Mouse (Mus musculus): ENCODE measurements at regions not wholly inside any gene's neighbourhood (a gene's known extent, or its start where the extent isn't known, plus 50 kb on each side); places are given as distances from the start of the nearest gene placed in this dataset.

- DNase-seq (ENCODE audit: low spot score) = no peak
These were observed 52.8 kb upstream of the Ncam1 start for GRCm38 (mm10) chr9:49851522-49851921.

GRCm38 (mm10) chr9:49849442-49849841 is 50.7 kb upstream of the Ncam1 start:
- DNase-seq (ENCODE audit: low spot score) = no peak

- DNase-seq (ENCODE audit: low spot score) = no peak
These were observed 50.2 kb upstream of the Ncam1 start for GRCm38 (mm10) chr9:49848943-49849342.
